Mouse (Mus musculus): ENCODE measurements at regions not wholly inside any gene's neighbourhood (a gene's known extent, or its start where the extent isn't known, plus 50 kb on each side); places are given as distances from the start of the nearest gene placed in this dataset.

DNA sequence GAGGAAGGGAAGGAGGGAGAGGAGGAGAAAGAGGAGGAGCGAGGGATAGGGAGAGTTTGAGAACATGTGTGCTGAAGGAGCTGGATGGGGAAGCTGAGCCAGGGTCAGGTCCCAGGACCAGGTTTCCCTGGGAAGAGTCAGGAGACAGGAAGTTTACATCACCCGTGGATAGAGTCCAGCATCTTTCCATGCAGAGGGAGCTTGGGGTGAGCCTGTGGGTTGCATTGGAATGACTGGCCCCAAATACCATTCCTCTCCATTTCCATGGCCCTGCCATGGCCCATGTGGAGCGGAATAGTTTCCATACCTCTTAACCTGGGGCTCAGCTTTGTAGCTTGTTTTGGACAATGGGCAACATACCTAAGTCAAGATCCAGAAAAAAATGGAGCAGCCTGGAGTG lies 474.8 kb downstream of the Rps24 start:
- Histone ChIP-seq H3K4me1 (no peaks in the 10 kb centered on the region), H3K4me3 (replicated peaks) (no peak overlapping the region), H3K36me3 (no peaks in the 10 kb centered on the region), H3K4me2 (no peak overlapping the region), H3K9ac (no peak overlapping the region), H3K9me3 (replicated peaks) (no peaks in the 10 kb centered on the region), H3K27ac (no peak overlapping the region), H3K27me3 (no peaks in the 10 kb centered on the region)
- ATAC-seq (replicated peaks; ENCODE audit: low FRiP score), result no peak
- WGBS, result 80% methylated on average over 3 of the region's 3 CpGs

DNA sequence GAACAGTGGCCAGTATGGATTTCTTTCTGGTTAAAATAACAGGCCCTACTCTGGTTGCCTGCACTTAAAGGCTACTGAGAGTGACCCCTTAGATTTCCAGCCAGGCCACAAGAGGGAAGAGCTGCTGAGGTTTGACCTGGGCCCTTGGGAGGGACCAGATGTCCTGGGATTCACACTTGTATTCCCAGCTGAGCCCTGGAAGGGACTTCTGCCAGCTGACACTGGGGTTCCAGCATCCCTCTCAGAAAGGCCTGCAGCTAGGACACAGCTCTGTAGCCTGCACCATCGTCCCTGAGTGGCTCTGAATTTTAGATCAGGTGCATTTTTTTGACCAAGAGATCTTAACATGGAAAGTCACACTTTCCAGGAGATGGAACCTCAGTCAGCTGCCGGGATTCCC lies 482.7 kb downstream of the Rps24 start:
- H3K4me2 ChIP-seq, result no peak overlapping the region
- WGBS, result 66% methylated on average over 2 of the region's 2 CpGs
- 0 out of 2 replicates have a peak, but pooled peaks cover 3% of the 10 kb centered on the region for H3K4me1 ChIP-seq
- no peak overlapping the region for H3K9ac ChIP-seq
- no peak overlapping the region for H3K27ac ChIP-seq
- no peak for ATAC-seq (replicated peaks; ENCODE audit: low FRiP score)
- no peak overlapping the region for H3K4me3 ChIP-seq (replicated peaks)
- no peaks in the 10 kb centered on the region for H3K9me3 ChIP-seq (replicated peaks)
- H3K27me3 ChIP-seq, result no peaks in the 10 kb centered on the region
- no peaks in the 10 kb centered on the region for H3K36me3 ChIP-seq

DNA sequence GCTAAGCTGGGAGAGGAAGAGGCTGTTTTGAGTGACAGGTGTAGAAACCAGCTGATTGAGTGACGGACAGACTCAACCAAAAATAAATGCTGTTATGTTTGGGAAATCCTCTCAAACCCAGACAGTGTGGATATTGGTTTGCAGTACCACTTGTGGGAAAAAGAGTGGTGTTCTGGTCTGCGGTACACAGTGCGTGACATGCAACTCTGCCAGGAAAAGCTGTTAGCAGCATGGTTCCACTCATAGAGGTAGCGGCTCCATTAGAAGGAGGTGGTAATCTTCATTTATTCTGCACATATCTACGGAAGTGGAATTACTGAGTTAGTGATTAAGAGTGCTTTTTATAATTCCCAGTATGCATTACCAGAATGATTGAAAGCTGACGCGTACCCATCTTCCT lies 485.4 kb downstream of the Rps24 start:
- Histone ChIP-seq H3K9ac (no peak overlapping the region), H3K27me3 (no peaks in the 10 kb centered on the region), H3K4me3 (replicated peaks) (no peak overlapping the region), H3K9me3 (replicated peaks) (no peaks in the 10 kb centered on the region), H3K36me3 (no peaks in the 10 kb centered on the region), H3K4me2 (no peak overlapping the region), H3K27ac (no peak overlapping the region), H3K4me1 (0 out of 2 replicates have a peak, but pooled peaks cover 3% of the 10 kb centered on the region)
- WGBS, result 98% methylated on average over 7 of the region's 7 CpGs
- ATAC-seq (replicated peaks; ENCODE audit: low FRiP score), result no peak

DNA sequence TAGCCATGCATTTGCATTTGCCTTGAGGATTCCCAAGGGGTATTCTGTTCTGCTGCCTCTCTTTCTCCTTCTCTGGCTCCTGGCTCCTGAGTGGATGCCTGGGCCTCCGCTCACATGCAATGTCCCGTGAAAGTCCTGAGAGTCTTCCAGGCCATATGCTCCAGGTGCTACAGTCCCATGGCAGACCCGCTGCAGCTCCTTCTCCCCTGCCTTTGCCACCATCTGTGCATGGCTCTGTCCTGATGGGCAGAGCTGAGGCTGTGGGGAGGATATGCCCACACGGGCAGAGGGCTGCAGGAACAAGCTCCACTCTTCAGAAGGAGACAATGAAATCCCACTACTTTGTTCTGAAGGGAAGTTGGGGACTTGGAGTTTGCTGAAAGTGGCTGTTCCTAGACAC lies 485.9 kb upstream of the Zmiz1 start:
- Histone ChIP-seq H3K36me3 (no peaks in the 10 kb centered on the region), H3K27ac (no peak overlapping the region), H3K27me3 (no peaks in the 10 kb centered on the region), H3K4me2 (no peak overlapping the region), H3K4me3 (replicated peaks) (no peak overlapping the region), H3K9ac (no peak overlapping the region), H3K9me3 (replicated peaks) (no peaks in the 10 kb centered on the region), H3K4me1 (0 out of 2 replicates have a peak, but pooled peaks cover 3% of the 10 kb centered on the region)
- no peak for ATAC-seq (replicated peaks; ENCODE audit: low FRiP score)
- 77% methylated on average over 4 of the region's 4 CpGs for WGBS

DNA sequence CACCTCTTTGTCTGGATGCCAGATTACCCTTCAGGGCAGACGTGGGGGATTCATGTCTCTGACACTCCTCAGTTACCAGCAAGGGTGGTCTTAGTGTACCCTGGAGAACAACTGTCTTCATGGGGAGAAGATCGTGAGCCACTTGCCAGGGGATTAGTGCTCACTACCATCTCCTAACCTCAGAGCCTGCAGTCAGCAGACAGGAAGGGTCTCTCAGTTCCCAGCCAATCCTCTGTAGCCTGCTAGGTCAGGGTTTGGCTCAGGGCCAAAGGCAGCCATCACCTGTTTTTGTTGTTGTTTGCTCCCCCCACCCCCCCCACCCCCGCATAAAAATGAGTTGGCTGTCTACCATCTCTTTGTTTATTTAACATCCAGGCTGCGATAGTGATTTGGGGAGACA lies 485.4 kb upstream of the Zmiz1 start:
- Histone ChIP-seq H3K9ac (no peak overlapping the region), H3K27ac (no peak overlapping the region), H3K4me3 (replicated peaks) (no peak overlapping the region), H3K27me3 (no peaks in the 10 kb centered on the region), H3K36me3 (no peaks in the 10 kb centered on the region), H3K4me1 (0 out of 2 replicates have a peak, but pooled peaks cover 3% of the 10 kb centered on the region), H3K4me2 (no peak overlapping the region), H3K9me3 (replicated peaks) (no peaks in the 10 kb centered on the region)
- WGBS, result 53% methylated on average over 4 of the region's 4 CpGs
- ATAC-seq (replicated peaks; ENCODE audit: low FRiP score), result no peak

DNA sequence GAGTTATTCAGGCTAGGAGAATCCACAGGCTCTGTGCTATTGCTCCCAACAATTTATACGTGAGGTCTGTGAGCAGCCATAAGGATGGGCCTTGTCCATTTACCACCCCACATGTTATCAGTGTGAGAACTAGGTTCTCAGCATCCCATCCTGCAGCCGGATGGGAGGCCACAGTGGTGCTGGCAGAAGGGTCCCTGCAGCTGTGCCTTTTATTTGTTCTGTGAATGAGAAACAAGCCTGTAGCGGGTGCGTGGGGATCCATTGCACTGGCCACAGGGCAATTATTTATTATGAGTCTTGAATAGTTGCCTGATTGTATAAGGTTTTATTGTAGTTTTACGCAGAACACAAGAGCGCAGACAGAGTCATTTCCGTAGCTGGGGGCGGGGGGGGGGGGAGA lies 476.5 kb upstream of the Zmiz1 start:
- no peaks in the 10 kb centered on the region for H3K36me3 ChIP-seq
- no peak overlapping the region for H3K4me2 ChIP-seq
- ATAC-seq (replicated peaks; ENCODE audit: low FRiP score), result no peak
- no peak overlapping the region for H3K9ac ChIP-seq
- no peak overlapping the region for H3K4me3 ChIP-seq (replicated peaks)
- WGBS, result 75% methylated on average over 8 of the region's 8 CpGs
- H3K4me1 ChIP-seq, result peaks cover 21% of the 10 kb centered on the region
- no peaks in the 10 kb centered on the region for H3K9me3 ChIP-seq (replicated peaks)
- no peaks in the 10 kb centered on the region for H3K27me3 ChIP-seq
- no peak overlapping the region for H3K27ac ChIP-seq

DNA sequence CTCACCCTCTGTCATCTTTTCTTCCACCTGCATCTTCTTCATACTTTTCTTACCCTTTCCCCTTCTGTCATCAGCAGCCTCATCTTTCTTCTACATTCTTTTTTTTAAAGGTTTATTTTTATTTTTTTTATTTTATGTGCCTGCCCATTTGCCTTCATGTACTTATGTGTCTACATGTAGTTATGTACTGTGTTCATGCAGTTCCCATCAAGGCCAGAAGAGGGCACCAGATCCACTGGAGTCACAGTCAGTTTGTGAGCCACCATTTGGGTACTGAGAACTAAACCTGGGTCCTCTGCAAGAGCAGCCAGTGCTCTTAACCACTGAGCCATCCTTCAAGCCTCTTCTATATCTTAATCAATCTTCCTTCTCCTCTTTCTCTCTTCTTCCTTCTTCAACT lies 475.7 kb upstream of the Zmiz1 start:
- no peak overlapping the region for H3K9ac ChIP-seq
- H3K27me3 ChIP-seq, result no peaks in the 10 kb centered on the region
- H3K4me2 ChIP-seq, result no peak overlapping the region
- ATAC-seq (replicated peaks; ENCODE audit: low FRiP score), result no peak
- H3K9me3 ChIP-seq (replicated peaks), result no peaks in the 10 kb centered on the region
- H3K4me3 ChIP-seq (replicated peaks), result no peak overlapping the region
- no peak overlapping the region for H3K27ac ChIP-seq
- H3K4me1 ChIP-seq, result peaks cover 21% of the 10 kb centered on the region
- H3K36me3 ChIP-seq, result no peaks in the 10 kb centered on the region

DNA sequence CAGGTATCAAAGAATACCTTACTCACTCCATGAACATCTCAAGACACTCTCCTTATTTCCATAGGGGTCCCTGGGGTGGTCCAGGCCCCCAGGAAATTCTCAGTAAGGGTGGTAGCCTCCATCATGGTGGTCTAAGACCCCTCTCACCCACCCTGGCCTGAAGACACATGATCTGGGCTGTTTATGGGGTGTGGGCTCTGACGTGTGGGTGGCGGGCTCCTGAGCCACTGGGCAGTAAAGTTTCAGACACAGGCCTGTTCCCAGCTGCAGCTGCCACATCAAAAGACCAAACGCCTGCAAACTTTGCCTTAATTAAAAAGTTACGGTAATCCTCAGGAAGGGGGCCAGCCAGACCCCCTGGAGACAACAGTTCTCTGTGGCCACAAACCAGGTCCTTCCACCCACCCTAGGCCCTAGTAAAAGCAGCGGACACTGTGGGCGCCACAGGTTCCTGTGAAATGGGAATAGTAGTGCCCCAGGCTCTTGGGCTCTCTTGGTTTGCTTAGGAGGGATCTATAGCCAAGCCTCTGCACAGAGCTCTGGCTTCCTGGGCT lies 473.1 kb upstream of the Zmiz1 start:
- ATAC-seq (replicated peaks; ENCODE audit: low FRiP score), result no peak
- no peak overlapping the region for H3K9ac ChIP-seq
- H3K27ac ChIP-seq, result no peak overlapping the region
- H3K36me3 ChIP-seq, result no peaks in the 10 kb centered on the region
- whole genome bisulfite sequencing, result 60% methylated on average over 6 of the region's 6 CpGs
- H3K4me3 ChIP-seq (replicated peaks), result no peak overlapping the region
- H3K27me3 ChIP-seq, result no peaks in the 10 kb centered on the region
- no peaks in the 10 kb centered on the region for H3K9me3 ChIP-seq (replicated peaks)
- peaks cover 31% of the 10 kb centered on the region for H3K4me1 ChIP-seq
- H3K4me2 ChIP-seq, result no peak overlapping the region

DNA sequence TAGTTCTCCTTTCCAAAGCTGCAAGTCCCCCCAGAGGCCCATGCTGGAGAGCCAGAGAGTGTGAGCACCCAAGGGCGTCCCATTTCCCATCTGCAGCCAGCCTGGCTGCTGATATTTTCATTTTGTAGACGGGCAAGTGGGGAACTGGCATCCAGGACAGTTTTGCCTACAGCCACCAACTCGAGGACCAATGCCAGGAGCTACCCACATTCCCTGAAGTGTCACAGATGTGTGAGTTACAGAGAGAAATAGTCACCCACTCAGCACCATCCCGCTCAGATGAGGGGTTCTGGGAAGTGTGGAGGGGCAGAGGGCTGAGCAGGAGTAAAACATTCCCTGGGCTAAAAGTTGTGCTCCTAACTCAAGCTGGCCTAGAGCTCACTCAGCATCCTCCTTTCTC lies 472.6 kb upstream of the Zmiz1 start:
- 76% methylated on average over 4 of the region's 4 CpGs for WGBS
- no peak overlapping the region for H3K9ac ChIP-seq

DNA sequence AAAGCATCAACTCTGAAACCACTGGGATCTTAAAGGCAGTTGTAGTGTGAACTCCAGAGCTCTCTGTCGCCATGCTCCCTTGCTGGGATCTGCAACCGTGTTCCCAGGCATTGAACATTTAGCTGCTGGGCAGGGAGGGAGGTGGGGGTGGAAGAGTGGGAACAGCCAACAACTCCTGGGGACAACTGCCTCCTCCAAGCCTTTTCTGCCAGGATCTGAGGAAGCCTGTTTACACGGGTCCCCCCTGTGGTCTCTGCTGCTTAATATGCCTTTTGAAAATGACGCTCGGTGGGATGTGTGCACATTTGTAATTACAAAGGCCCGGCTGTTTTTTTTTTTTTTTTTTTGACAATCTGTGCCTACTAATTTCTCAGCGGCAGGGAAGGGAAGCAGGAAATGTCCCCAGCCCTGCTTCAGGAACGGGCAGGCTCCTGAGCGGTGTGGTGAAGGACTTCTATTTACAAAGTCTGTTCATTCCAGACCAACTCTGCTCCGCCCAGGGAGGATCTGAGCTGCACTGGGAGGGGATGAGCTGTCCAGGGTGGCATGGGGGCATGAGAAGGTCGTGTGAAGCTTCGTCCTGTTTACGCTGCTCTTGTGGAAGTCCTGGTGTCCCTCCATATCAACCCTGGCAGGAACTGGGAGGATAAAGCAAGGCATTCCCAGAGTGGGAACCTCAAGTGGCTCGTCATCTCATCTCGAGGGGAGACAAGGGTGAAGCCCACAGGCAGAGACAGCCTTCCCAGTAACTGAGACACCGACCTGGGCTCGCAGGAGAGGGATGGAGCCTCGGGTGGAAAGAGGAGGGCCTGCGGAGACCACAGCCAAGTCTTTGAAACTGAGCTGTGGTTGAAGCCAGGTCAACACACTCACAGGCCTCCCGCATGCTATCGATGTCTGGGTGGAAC lies 465.0 kb upstream of the Zmiz1 start:
- ATAC-seq (replicated peaks; ENCODE audit: low FRiP score), result no peak; the same call in 1 of the 2 replicates
- Histone ChIP-seq H3K4me3 (replicated peaks) (no peak overlapping the region), H3K36me3 (no peaks in the 10 kb centered on the region), H3K4me2 (0 out of 2 replicates have a peak overlapping the region, but pooled peaks have one; percentile 0), H3K9me3 (replicated peaks) (peaks cover 8% of the 10 kb centered on the region), H3K4me1 (peaks cover 52% of the 10 kb centered on the region), H3K9ac (no peak overlapping the region), H3K27ac (peak overlapping the region; percentile 41), H3K27me3 (no peaks in the 10 kb centered on the region)
- 35% methylated on average over 21 of the region's 21 CpGs for WGBS

More for the DNA sequence above, 472.6 kb upstream of the Zmiz1 start:
- Histone ChIP-seq H3K4me2 (no peak overlapping the region), H3K36me3 (no peaks in the 10 kb centered on the region), H3K4me1 (peaks cover 31% of the 10 kb centered on the region), H3K4me3 (replicated peaks) (no peak overlapping the region), H3K9me3 (replicated peaks) (no peaks in the 10 kb centered on the region), H3K27ac (no peak overlapping the region), H3K27me3 (no peaks in the 10 kb centered on the region)
- no peak for ATAC-seq (replicated peaks; ENCODE audit: low FRiP score)

DNA sequence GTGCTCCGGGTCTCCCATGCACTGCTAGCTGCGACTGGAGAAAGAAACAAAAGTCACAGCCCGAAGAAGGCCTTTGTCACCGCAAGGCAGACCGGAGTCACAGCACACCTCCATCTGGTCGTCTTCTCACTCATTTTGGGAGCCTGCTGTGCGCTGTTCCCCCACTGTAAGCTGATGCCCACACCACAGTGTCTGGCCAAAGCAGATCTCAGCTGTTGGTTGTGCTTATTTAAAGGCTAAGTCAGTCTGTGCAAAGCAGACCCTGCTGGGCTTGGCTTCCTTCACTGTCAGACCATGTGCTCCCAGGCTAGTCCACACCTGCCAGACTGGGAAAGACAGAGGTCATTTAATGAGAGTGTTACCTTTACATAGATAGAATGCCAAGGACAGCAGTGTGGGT lies 463.8 kb upstream of the Zmiz1 start:
- H3K9me3 ChIP-seq (replicated peaks), result peaks cover 8% of the 10 kb centered on the region
- no peak overlapping the region for H3K4me2 ChIP-seq
- 62% methylated on average over 7 of the region's 7 CpGs for WGBS
- no peaks in the 10 kb centered on the region for H3K27me3 ChIP-seq
- peak overlapping the region; percentile 34; the same call in 1 of the 2 replicates for H3K27ac ChIP-seq
- H3K4me3 ChIP-seq (replicated peaks), result no peak overlapping the region
- ATAC-seq (replicated peaks; ENCODE audit: low FRiP score), result no peak
- H3K4me1 ChIP-seq, result peaks cover 53% of the 10 kb centered on the region
- H3K9ac ChIP-seq, result no peak overlapping the region
- no peaks in the 10 kb centered on the region for H3K36me3 ChIP-seq

DNA sequence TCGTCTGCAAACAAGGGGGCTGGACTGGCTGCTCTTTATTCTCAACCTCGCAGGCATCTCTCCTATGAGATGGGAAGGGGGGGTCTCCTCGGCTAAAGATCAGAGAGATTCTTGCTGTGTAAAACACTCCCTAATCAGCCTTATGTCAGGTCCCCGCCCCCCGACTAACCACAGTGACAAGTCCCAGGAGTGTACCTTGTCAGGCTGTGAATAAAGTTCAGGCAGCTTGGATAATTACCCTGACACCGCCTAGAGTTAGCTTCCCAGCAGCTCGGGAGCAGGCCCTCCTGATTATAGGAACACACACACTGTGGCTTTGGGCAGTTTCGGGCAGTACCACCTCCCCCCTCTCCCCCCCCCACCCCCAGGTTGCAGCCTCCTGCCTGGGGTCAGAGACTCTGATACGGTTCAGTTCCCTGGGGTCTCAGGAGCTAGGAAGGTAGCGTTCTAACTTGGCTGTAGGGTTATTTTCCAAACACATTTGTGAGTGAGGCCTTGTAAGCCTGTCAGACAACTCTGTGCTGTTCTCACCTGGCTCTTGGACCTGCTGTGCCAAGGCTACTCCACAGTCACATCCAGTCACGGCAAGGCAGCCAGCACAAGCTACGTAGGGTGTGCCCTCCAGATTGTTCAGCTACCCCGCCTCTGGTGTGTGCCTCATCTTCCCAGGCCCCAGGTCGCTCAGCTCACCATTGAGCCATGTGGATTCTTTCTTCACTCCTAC lies 461.0 kb upstream of the Zmiz1 start:
- 20% methylated on average over 14 of the region's 14 CpGs for WGBS
- Histone ChIP-seq H3K36me3 (no peaks in the 10 kb centered on the region), H3K27ac (peak overlapping the region; percentile 73), H3K4me2 (no peak overlapping the region), H3K27me3 (no peaks in the 10 kb centered on the region), H3K4me3 (replicated peaks) (no peak overlapping the region), H3K9ac (no peak overlapping the region), H3K4me1 (peaks cover 53% of the 10 kb centered on the region), H3K9me3 (replicated peaks) (no peaks in the 10 kb centered on the region)
- ATAC-seq (replicated peaks; ENCODE audit: low FRiP score), result peak; percentile 85

All from kidney, embryonic 15.5 days (tissue).